Mouse (Mus musculus): ENCODE measurements around the gene Stat5a. TPM values are rescaled to one million over a fixed set of nuclear protein-coding genes. Genes with fewer than 3 reads are reported as not detected.

Gene Stat5a
- polyA plus RNA-seq (2015; fragmentation: Nextera tagmentation; extraction: Ambion mirVana), result 5.5 and 6.0 TPM in 2 replicates

GRCm38 (mm10) chr11:100858935-100859578 lies at the start of gene Stat5a:
TSS of gene Stat5a (plus strand) at chr11:100859351.
- peak within 1 kb of the TSS; percentile 89 for H3K4me2 ChIP-seq (replicated peaks)
- no peak for ATAC-seq
- peak within 1 kb of the TSS; percentile 24; the same call in 1 of the 2 replicates for H3K27ac ChIP-seq
- 61% methylated on average over 9 of the region's 9 CpGs for WGBS
- H3K36me3 ChIP-seq, result no peaks in the 10 kb centered on the region
- H3K4me1 ChIP-seq (replicated peaks), result peaks cover 10% of the 10 kb centered on the region; the same call in 1 of the 2 replicates
- no peaks in the 10 kb centered on the region for H3K9me3 ChIP-seq
- H3K4me3 ChIP-seq (replicated peaks), result peak within 1 kb of the TSS; percentile 51
- H3K27me3 ChIP-seq (replicated peaks), result no peaks in the 10 kb centered on the region
- peak within 1 kb of the TSS; percentile 53 for H3K9ac ChIP-seq

- H3K4me3 ChIP-seq (replicated peaks), result no peak overlapping the region
- H3K4me1 ChIP-seq (replicated peaks), result peaks cover 5% of the 10 kb centered on the region; the same call in 1 of the 2 replicates
- no peak overlapping the region for H3K27ac ChIP-seq
- ATAC-seq, result no peak
- H3K27me3 ChIP-seq (replicated peaks), result no peaks in the 10 kb centered on the region
- H3K36me3 ChIP-seq, result peaks cover 7% of the 10 kb centered on the region; the same call in 1 of the 2 replicates
- no peaks in the 10 kb centered on the region for H3K9me3 ChIP-seq
- WGBS, result 82% methylated on average over 9 of the region's 9 CpGs
- no peak overlapping the region for H3K9ac ChIP-seq
- H3K4me2 ChIP-seq (replicated peaks), result no peak overlapping the region
Measured at GRCm38 (mm10) chr11:100810516-100810915, 48.6 kb upstream of the Stat5a start.

GRCm38 (mm10) chr11:100811132-100811531 lies 48.0 kb upstream of the Stat5a start:
- Histone ChIP-seq H3K4me1 (replicated peaks) (peaks cover 9% of the 10 kb centered on the region; the same call in 1 of the 2 replicates), H3K4me2 (replicated peaks) (no peak overlapping the region), H3K27me3 (replicated peaks) (no peaks in the 10 kb centered on the region), H3K36me3 (peaks cover 6% of the 10 kb centered on the region; the same call in 1 of the 2 replicates), H3K4me3 (replicated peaks) (no peak overlapping the region), H3K9ac (no peak overlapping the region), H3K9me3 (no peaks in the 10 kb centered on the region), H3K27ac (no peak overlapping the region)
- no peak for ATAC-seq
- WGBS, result 85% methylated on average over 2 of the region's 2 CpGs

GRCm38 (mm10) chr11:100814498-100814897 lies 44.7 kb upstream of the Stat5a start:
- H3K4me3 ChIP-seq (replicated peaks), result no peak overlapping the region

GRCm38 (mm10) chr11:100816342-100816741 lies 42.8 kb upstream of the Stat5a start:
- Histone ChIP-seq H3K4me2 (replicated peaks) (no peak overlapping the region), H3K4me3 (replicated peaks) (no peak overlapping the region), H3K27ac (no peak overlapping the region), H3K9me3 (no peaks in the 10 kb centered on the region), H3K27me3 (replicated peaks) (no peaks in the 10 kb centered on the region), H3K9ac (no peak overlapping the region), H3K36me3 (peaks cover 2% of the 10 kb centered on the region; the same call in 1 of the 2 replicates), H3K4me1 (replicated peaks) (peaks cover 16% of the 10 kb centered on the region; the same call in 1 of the 2 replicates)
- 47% methylated on average over 3 of the region's 3 CpGs for WGBS
- ATAC-seq, result no peak

More at GRCm38 (mm10) chr11:100814498-100814897, 44.7 kb upstream of the Stat5a start:
- no peaks in the 10 kb centered on the region for H3K9me3 ChIP-seq
- H3K36me3 ChIP-seq, result peaks cover 6% of the 10 kb centered on the region; the same call in 1 of the 2 replicates
- H3K27ac ChIP-seq, result no peak overlapping the region
- WGBS, result 32% methylated on average over 13 of the region's 13 CpGs
- H3K9ac ChIP-seq, result no peak overlapping the region
- peaks cover 16% of the 10 kb centered on the region; the same call in 1 of the 2 replicates for H3K4me1 ChIP-seq (replicated peaks)
- H3K4me2 ChIP-seq (replicated peaks), result peak overlapping the region; percentile 39
- ATAC-seq, result peak; percentile 86
- no peaks in the 10 kb centered on the region for H3K27me3 ChIP-seq (replicated peaks)

GRCm38 (mm10) chr11:100816801-100817200 lies 42.4 kb upstream of the Stat5a start:
- H3K27me3 ChIP-seq (replicated peaks), result no peaks in the 10 kb centered on the region
- WGBS, result 51% methylated on average over 4 of the region's 4 CpGs
- ATAC-seq, result no peak
- no peak overlapping the region for H3K27ac ChIP-seq
- no peak overlapping the region for H3K4me3 ChIP-seq (replicated peaks)
- H3K9me3 ChIP-seq, result no peaks in the 10 kb centered on the region
- peaks cover 16% of the 10 kb centered on the region; the same call in 1 of the 2 replicates for H3K4me1 ChIP-seq (replicated peaks)
- no peaks in the 10 kb centered on the region for H3K36me3 ChIP-seq
- no peak overlapping the region for H3K4me2 ChIP-seq (replicated peaks)
- H3K9ac ChIP-seq, result no peak overlapping the region

GRCm38 (mm10) chr11:100817311-100817710 lies 41.8 kb upstream of the Stat5a start:
- no peaks in the 10 kb centered on the region for H3K9me3 ChIP-seq
- no peak overlapping the region for H3K4me2 ChIP-seq (replicated peaks)
- H3K9ac ChIP-seq, result no peak overlapping the region
- no peak overlapping the region for H3K4me3 ChIP-seq (replicated peaks)
- 41% methylated on average over 9 of the region's 9 CpGs for WGBS
- no peak overlapping the region for H3K27ac ChIP-seq
- ATAC-seq, result no peak
- H3K4me1 ChIP-seq (replicated peaks), result peaks cover 16% of the 10 kb centered on the region; the same call in 1 of the 2 replicates
- H3K27me3 ChIP-seq (replicated peaks), result no peaks in the 10 kb centered on the region
- H3K36me3 ChIP-seq, result no peaks in the 10 kb centered on the region

GRCm38 (mm10) chr11:100818359-100819012 lies 40.7 kb upstream of the Stat5a start:
- no peaks in the 10 kb centered on the region for H3K9me3 ChIP-seq
- peaks cover 16% of the 10 kb centered on the region; the same call in 1 of the 2 replicates for H3K4me1 ChIP-seq (replicated peaks)
- no peak overlapping the region for H3K27ac ChIP-seq
- H3K9ac ChIP-seq, result no peak overlapping the region
- no peak overlapping the region for H3K4me2 ChIP-seq (replicated peaks)
- H3K36me3 ChIP-seq, result no peaks in the 10 kb centered on the region
- ATAC-seq, result no peak
- H3K27me3 ChIP-seq (replicated peaks), result no peaks in the 10 kb centered on the region
- whole genome bisulfite sequencing, result 86% methylated on average over 15 of the region's 15 CpGs
- H3K4me3 ChIP-seq (replicated peaks), result no peak overlapping the region

- H3K27ac ChIP-seq, result no peak overlapping the region
- no peak overlapping the region for H3K4me3 ChIP-seq (replicated peaks)
- no peak for ATAC-seq
- no peaks in the 10 kb centered on the region for H3K36me3 ChIP-seq
- 66% methylated on average over 8 of the region's 8 CpGs for WGBS
- no peak overlapping the region for H3K9ac ChIP-seq
- no peaks in the 10 kb centered on the region for H3K27me3 ChIP-seq (replicated peaks)
- no peak overlapping the region for H3K4me2 ChIP-seq (replicated peaks)
- no peaks in the 10 kb centered on the region for H3K9me3 ChIP-seq
- peaks cover 16% of the 10 kb centered on the region; the same call in 1 of the 2 replicates for H3K4me1 ChIP-seq (replicated peaks)
Measured at GRCm38 (mm10) chr11:100819048-100819447, 40.1 kb upstream of the Stat5a start.

- Histone ChIP-seq H3K9ac (no peak overlapping the region), H3K36me3 (no peaks in the 10 kb centered on the region), H3K27me3 (replicated peaks) (no peaks in the 10 kb centered on the region), H3K27ac (no peak overlapping the region), H3K4me3 (replicated peaks) (no peak overlapping the region), H3K4me1 (replicated peaks) (peaks cover 12% of the 10 kb centered on the region; the same call in 1 of the 2 replicates), H3K4me2 (replicated peaks) (no peak overlapping the region), H3K9me3 (no peaks in the 10 kb centered on the region)
- WGBS, result 89% methylated on average over 16 of the region's 16 CpGs
- ATAC-seq, result no peak
Measured at GRCm38 (mm10) chr11:100819626-100820025, 39.5 kb upstream of the Stat5a start.

GRCm38 (mm10) chr11:100820047-100820446 lies 39.1 kb upstream of the Stat5a start:
- 89% methylated on average over 8 of the region's 8 CpGs for WGBS
- Histone ChIP-seq H3K36me3 (no peaks in the 10 kb centered on the region), H3K9me3 (no peaks in the 10 kb centered on the region), H3K27ac (no peak overlapping the region), H3K4me2 (replicated peaks) (no peak overlapping the region), H3K27me3 (replicated peaks) (no peaks in the 10 kb centered on the region), H3K4me3 (replicated peaks) (no peak overlapping the region), H3K4me1 (replicated peaks) (peaks cover 11% of the 10 kb centered on the region; the same call in 1 of the 2 replicates), H3K9ac (no peak overlapping the region)
- no peak for ATAC-seq

GRCm38 (mm10) chr11:100821605-100822220 lies 37.4 kb upstream of the Stat5a start:
- no peaks in the 10 kb centered on the region for H3K36me3 ChIP-seq
- H3K9ac ChIP-seq, result no peak overlapping the region
- 87% methylated on average over 13 of the region's 13 CpGs for WGBS
- H3K4me3 ChIP-seq (replicated peaks), result no peak overlapping the region
- ATAC-seq, result no peak
- H3K9me3 ChIP-seq, result no peaks in the 10 kb centered on the region
- H3K27me3 ChIP-seq (replicated peaks), result no peaks in the 10 kb centered on the region
- H3K4me2 ChIP-seq (replicated peaks), result no peak overlapping the region
- H3K4me1 ChIP-seq (replicated peaks), result 0 out of 2 replicates have a peak, but pooled peaks cover 2% of the 10 kb centered on the region
- H3K27ac ChIP-seq, result no peak overlapping the region
